Mouse (Mus musculus) forebrain, postnatal 0 days (tissue): Measurements from ENCODE around the gene Csmd2. TPM values are rescaled to one million over a fixed set of nuclear protein-coding genes. Genes with fewer than 3 reads are reported as not detected.
"Not testable (repeated sequence)": the region's sequence is repeated elsewhere in the genome, so short reads cannot be mapped to it uniquely, and the experiment has no call there.

Source experiments
- ATAC-seq: fragments of 200-750 bp; cut with Nextera tagmentation; 2 replicates; pipeline ENCODE4 v1.8.0; 2017; ENCODE audit warnings: mild to moderate bottlenecking, moderate library complexity
- DNase-seq: peaks from one replicate; pipeline ENCODE4 v3.0.0-alpha.2; 2015
- H3K27ac ChIP-seq: fragments of 300-500 bp; sonication (generic); 2 replicates; pipeline ENCODE4 v1.5.1; 2014; ENCODE audit warnings: low read depth, mild to moderate bottlenecking, antibody characterized with exemption, low read length, moderate library complexity, mixed read lengths
- H3K27me3 ChIP-seq: fragments of 300-500 bp; sonication (generic); 2 replicates; pipeline ENCODE4 v1.6.1; 2014; ENCODE audit warnings: mild to moderate bottlenecking, low read length, mixed read lengths; ENCODE audit not compliant: insufficient read depth
- H3K36me3 ChIP-seq: fragments of 300-500 bp; sonication (generic); 2 replicates; pipeline ENCODE4 v1.6.1; 2014; ENCODE audit warnings: mild to moderate bottlenecking, moderate library complexity; ENCODE audit not compliant: insufficient read depth
- H3K4me1 ChIP-seq: fragments of 300-500 bp; sonication (generic); 2 replicates; pipeline ENCODE4 v1.6.1; 2014; ENCODE audit warnings: antibody characterized with exemption; ENCODE audit not compliant: insufficient read depth
- H3K4me2 ChIP-seq: fragments of 300-500 bp; sonication (generic); 2 replicates; pipeline ENCODE4 v1.6.1; 2014; ENCODE audit warnings: low read depth, mild to moderate bottlenecking, moderate library complexity
- H3K4me3 ChIP-seq: fragments of 300-500 bp; sonication (generic); 2 replicates; pipeline ENCODE4 v1.5.1; 2014; ENCODE audit warnings: low read depth, low read length, mixed read lengths
- H3K9ac ChIP-seq: fragments of 300-500 bp; sonication (generic); 2 replicates; pipeline ENCODE4 v1.6.1; 2014; ENCODE audit warnings: mild to moderate bottlenecking
- H3K9me3 ChIP-seq: fragments of 300-500 bp; sonication (generic); 2 replicates; pipeline ENCODE4 v1.6.1; 2016; ENCODE audit warnings: low read length
- CTCF ChIP-seq: sonication (generic); IDR thresholded peaks from 2 replicates; pipeline ENCODE4 v1.5.1; 2016; ENCODE audit warnings: antibody characterized with exemption, control low read depth, low read depth
- WGBS: fragments of 180-500 bp; shearing (Covaris S2); extraction: QIAGEN DNeasy Blood & Tissue Kit; methylation state at CpG from one replicate; pipeline ENCODE4 v1.1.7; 2014; 5-methylcytosine and 5-hydroxymethylcytosine counted together
- polyA plus RNA-seq: library from polyadenylated mRNA; unstranded; fragments of >200 nt; fragmentation: Nextera tagmentation; extraction: Ambion mirVana; gene quantifications from 2 replicates; pipeline ENCODE4 v1.2.1, GENCODE M21; 2015
- total RNA-seq: library from RNA; depleted of rRNA; stranded (reverse); fragments of >200 nt; gene quantifications from 2 replicates; pipeline ENCODE4 v1.2.3, GENCODE M21; 2014

Csmd2 gene
- total and polyA plus RNA-seq, 2 experiments from 2014 or later = 5.5 to 35.8 TPM

DNA sequence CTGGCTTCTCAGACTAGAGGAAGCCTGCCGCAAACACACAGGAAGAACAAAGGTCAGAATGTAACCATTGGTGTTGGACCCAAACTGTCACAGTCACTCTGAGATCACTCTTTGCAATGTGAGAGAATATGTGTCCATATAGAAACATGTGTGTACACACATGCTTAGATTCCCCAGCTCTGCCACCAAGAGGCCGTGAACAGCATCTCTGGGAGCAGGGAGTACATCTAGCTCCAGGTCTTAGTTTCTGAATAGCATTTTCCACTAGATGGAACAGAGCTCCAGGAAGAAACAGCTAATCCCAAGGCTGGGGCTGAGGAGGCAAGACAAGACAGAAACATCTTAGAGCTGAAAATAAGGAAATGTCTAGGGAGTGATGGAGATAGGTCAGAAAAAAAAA lies 512.3 kb downstream of the Csmd2 start:
- Histone ChIP-seq H3K27ac (no peak overlapping the region), H3K27me3 (no peaks in the 10 kb centered on the region), H3K4me3 (no peak overlapping the region), H3K36me3 (peaks cover 23% of the 10 kb centered on the region), H3K4me2 (no peak overlapping the region), H3K9me3 (no peaks in the 10 kb centered on the region), H3K4me1 (no peaks in the 10 kb centered on the region), H3K9ac (no peak overlapping the region)
- ATAC-seq = no peak
- WGBS = 68% methylated on average over 2 of the region's 2 CpGs
- TF ChIP-seq CTCF = peak; percentile 41
- peak; percentile 37 for DNase-seq

DNA sequence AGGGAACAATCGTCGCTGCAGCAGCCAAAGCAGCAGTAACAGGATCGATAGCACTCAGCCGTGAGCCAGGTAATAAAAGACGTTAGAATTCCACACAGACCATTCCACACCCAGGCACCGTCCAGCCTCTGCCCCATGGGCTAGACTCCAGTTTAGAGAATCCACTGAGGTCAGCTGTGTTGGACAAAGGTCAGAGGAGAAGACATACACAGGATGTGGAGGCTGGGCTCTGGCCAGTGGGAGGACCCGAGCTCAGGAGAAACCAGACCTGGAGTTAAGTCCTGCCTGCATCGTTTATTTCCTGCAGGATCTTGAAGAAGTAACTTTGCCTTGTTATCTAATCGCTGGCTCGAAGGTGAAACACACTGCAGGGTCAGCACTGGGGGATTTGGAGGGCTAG lies 519.2 kb downstream of the Csmd2 start:
- no peak for DNase-seq
- Histone ChIP-seq H3K9ac (no peak overlapping the region), H3K4me2 (no peak overlapping the region), H3K27ac (no peak overlapping the region), H3K4me3 (no peak overlapping the region), H3K9me3 (no peaks in the 10 kb centered on the region), H3K27me3 (no peaks in the 10 kb centered on the region), H3K4me1 (no peaks in the 10 kb centered on the region), H3K36me3 (peaks cover 12% of the 10 kb centered on the region; the same call in 1 of the 2 replicates)
- WGBS = 75% methylated on average over 10 of the region's 10 CpGs
- ATAC-seq = no peak
- TF ChIP-seq CTCF = no peak

DNA sequence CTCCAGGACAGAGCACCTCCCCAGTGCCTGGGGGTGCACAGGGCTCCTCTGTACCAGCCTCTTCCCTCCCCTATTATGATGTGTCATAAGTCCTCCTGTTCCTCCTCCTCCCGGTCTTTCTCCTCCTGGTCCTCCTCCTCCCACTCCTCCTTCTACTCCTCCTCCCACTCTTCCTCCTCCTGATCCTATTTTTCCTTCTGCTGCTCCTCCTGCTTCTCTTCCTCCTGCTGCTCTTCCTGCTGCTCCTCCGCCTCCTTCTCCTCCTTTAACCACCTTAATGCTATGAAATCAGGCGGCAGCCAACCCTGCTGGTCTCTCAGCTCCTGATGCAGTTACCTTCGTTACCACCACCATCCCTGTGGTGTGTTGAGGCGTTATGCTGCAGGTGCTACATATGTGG lies 522.2 kb downstream of the Csmd2 start:
- H3K9ac ChIP-seq = no peak overlapping the region
- TF ChIP-seq CTCF = no peak
- H3K27me3 ChIP-seq = no peaks in the 10 kb centered on the region
- no peaks in the 10 kb centered on the region for H3K9me3 ChIP-seq
- H3K27ac ChIP-seq = no peak overlapping the region
- H3K4me3 ChIP-seq = no peak overlapping the region
- no peaks in the 10 kb centered on the region for H3K4me1 ChIP-seq
- 80% methylated on average over 5 of the region's 5 CpGs for whole genome bisulfite sequencing
- no peak overlapping the region for H3K4me2 ChIP-seq
- H3K36me3 ChIP-seq = peaks cover 32% of the 10 kb centered on the region
- ATAC-seq (no peak), DNase-seq (no peak)

DNA sequence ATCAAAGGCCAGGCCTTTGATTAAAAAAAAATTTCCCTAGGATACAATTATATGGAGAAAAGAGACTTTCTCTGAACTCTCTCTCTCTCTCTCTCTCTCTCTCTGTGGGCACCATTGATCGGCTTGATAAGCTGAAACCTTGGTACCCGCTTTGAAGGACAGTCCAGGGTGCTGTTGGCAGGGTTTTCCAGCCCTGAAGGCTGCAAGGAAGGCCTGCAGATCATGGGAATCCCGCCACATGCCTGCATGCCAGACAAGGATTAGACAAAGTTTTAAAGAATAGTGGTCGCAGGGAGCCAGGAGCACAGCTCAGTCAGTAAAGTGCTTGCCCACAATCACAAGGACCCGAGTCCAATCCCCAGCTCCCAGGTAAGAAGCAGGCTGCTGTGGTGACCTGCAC lies 526.8 kb downstream of the Csmd2 start:
- Histone ChIP-seq H3K4me3 (no peak overlapping the region), H3K9me3 (no peaks in the 10 kb centered on the region), H3K27ac (no peak overlapping the region), H3K4me1 (no peaks in the 10 kb centered on the region), H3K9ac (no peak overlapping the region), H3K36me3 (peaks cover 33% of the 10 kb centered on the region), H3K27me3 (no peaks in the 10 kb centered on the region), H3K4me2 (no peak overlapping the region)
- no peak for ATAC-seq
- TF ChIP-seq CTCF = no peak
- no peak for DNase-seq
- WGBS = 62% methylated on average over 5 of the region's 5 CpGs

DNA sequence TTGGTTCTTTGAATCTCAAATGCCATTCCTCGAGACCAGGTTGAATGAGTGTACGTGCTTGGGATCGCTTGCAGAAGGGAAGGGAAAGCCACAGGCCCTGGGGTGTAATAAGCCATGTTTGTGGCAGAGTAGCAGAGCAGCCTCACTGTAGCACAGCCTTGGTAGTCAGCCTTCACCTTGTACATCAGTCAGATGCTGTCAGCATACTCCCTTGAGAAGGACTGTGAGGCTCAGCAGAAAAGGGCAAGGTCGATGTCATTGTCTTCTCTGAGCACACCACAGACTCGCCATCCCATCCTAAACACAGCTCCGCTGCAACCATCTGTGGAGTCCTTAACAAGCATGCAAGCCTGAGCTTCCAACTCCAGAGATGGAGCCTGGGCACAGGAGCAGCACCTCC lies 533.6 kb downstream of the Csmd2 start:
- Histone ChIP-seq H3K9me3 (no peaks in the 10 kb centered on the region), H3K4me2 (no peak overlapping the region), H3K4me3 (no peak overlapping the region), H3K27ac (no peak overlapping the region), H3K27me3 (no peaks in the 10 kb centered on the region), H3K9ac (no peak overlapping the region), H3K4me1 (no peaks in the 10 kb centered on the region), H3K36me3 (peaks cover 32% of the 10 kb centered on the region)
- ATAC-seq (no peak), DNase-seq (no peak)
- TF ChIP-seq CTCF = no peak
- WGBS = 89% methylated on average over 6 of the region's 6 CpGs

DNA sequence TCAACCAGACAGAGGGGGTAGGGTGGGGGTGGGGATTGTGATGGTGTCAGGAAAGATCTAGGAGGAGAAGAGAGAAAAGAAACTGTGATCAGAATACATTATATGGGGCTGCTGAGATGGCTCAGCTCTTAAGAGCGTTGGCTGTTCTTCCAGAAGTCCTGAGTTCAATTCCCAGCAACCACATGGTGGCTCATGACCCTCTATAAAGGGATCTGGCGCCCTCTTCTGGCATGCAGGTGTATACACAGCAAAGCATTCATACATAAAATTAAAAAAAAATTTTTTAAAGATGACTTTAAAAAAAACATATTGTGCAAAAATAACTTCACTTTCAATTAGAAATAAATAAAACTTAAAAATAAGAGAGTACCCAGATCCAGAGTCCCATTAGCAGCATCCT lies 555.7 kb downstream of the Csmd2 start:
- no peak for DNase-seq
- Histone ChIP-seq H3K36me3 (peaks cover 50% of the 10 kb centered on the region), H3K27me3 (no peaks in the 10 kb centered on the region), H3K9me3 (no peaks in the 10 kb centered on the region), H3K27ac (no peak overlapping the region), H3K4me3 (no peak overlapping the region), H3K4me2 (no peak overlapping the region), H3K9ac (no peak overlapping the region), H3K4me1 (no peaks in the 10 kb centered on the region)
- peak; percentile 57 for TF ChIP-seq CTCF
- 28% methylated on average over 2 of the region's 2 CpGs for WGBS
- ATAC-seq = no peak

DNA sequence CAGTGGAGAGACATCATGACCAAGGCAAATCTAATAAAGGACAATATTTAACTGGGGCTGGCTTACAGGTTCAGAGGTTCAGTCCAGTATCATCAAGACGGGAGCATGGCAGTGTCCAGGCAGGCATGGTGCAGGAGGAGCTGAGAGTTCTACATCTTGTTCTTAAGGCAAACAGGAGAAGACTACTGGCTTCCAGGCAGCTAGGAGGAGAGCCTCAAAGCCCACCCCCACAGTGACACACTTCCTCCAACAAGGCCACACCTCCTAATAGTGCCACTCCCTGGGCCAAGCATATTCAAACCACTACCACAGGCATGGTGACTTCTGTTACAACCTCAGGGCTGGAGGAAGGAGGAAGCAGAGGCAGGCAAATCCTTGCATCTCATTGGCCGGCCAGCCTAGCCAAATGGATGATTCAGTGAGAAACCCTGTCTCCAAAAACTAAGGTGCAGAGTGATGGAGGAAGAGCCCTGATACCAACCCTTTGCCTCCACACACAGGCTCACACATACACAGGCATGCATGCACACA lies 556.4 kb downstream of the Csmd2 start:
- DNase-seq, H3K4me1 ChIP-seq, H3K9ac ChIP-seq, H3K9me3 ChIP-seq, H3K27ac ChIP-seq, H3K4me2 ChIP-seq, ATAC-seq, H3K27me3 ChIP-seq, H3K4me3 ChIP-seq: not testable (repeated sequence)
- peaks cover 56% of the 10 kb centered on the region for H3K36me3 ChIP-seq
- WGBS = 82% methylated on average over 2 of the region's 2 CpGs

DNA sequence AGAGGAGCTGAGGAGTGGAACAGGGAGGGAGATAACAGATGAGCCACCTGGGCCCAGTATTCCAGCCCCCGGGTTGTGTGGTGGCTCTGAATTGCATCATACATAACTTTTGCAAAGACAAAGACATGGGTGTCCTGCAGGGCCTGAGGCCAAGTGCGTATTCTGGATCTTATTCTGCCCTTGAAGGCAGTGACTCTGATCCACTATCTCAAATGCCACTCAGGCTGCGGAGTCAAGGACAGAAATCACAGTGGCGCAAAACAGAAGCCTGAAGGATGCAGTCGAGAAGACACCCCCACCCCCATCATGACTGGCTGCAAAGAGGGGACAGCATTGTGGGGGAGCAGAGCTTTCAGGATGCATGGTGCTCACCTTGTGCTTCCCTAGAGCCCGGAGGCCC lies 563.1 kb downstream of the Csmd2 start:
- WGBS = 90% methylated on average over 6 of the region's 6 CpGs
- Histone ChIP-seq H3K36me3 (peaks cover 61% of the 10 kb centered on the region), H3K27ac (no peak overlapping the region), H3K9ac (no peak overlapping the region), H3K4me3 (no peak overlapping the region), H3K4me1 (no peaks in the 10 kb centered on the region), H3K9me3 (no peaks in the 10 kb centered on the region), H3K27me3 (no peaks in the 10 kb centered on the region), H3K4me2 (no peak overlapping the region)
- DNase-seq (no peak), ATAC-seq (no peak)
- TF ChIP-seq CTCF = no peak
